8 mouse cellular contexts compared by ENCODE assay signal in the genomic region with DNA sequence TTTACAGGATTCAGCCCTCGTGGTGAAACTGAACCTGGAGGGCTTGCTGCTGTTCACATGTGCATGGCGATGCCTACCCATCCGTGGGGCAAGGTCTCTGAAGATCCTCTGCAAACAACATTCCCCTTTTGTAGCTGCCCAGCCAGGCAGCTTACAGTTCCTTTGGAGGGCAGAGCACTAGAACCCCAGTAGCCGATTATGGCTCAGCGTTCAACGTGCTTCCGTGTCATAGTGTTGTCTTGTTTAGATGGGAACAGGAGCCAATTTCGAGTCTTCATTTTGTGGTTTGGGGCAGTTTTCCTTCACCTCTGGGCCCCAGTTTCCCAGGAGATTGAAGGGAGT. TPM values are rescaled to one million over a fixed set of nuclear protein-coding genes. Genes with fewer than 3 reads are reported as not detected.
A peak's percentile ranks its signal among the peaks of the same experiment; 100 is the strongest.
DNase-seq lines count a peak whose midpoint lies in the region; ATAC-seq and TF ChIP-seq lines count a peak whose summit lies in the region.

No protein-coding gene starts in this region.

- peak overlapping the region; percentile 54 for H3K27ac ChIP-seq in kidney, postnatal 0 days
- no peak overlapping the region for H3K27ac ChIP-seq in kidney, adult 2 months (ENCODE audit: insufficient read depth, low read depth, low read length)
- H3K27ac ChIP-seq in forebrain, embryonic 12.5 days = peak overlapping the region; percentile 93
- H3K27ac ChIP-seq in limb, embryonic 10.5 days = peak overlapping the region; percentile 88
- H3K27ac ChIP-seq in neural tube, embryonic 14.5 days (ENCODE audit: low read depth, low read length) = peak overlapping the region; percentile 93

- TF ChIP-seq POLR2A in kidney, adult 2 months (IDR thresholded peaks at IDR 0.05; ENCODE audit: low read depth, low read length) = no peak

- no peaks in the 10 kb centered on the region for H3K9me3 ChIP-seq in kidney, postnatal 0 days (replicated peaks; ENCODE audit: low read length)
- peaks cover 6% of the 10 kb centered on the region for H3K9me3 ChIP-seq in forebrain, embryonic 12.5 days
- no peaks in the 10 kb centered on the region for H3K9me3 ChIP-seq in limb, embryonic 10.5 days (replicated peaks)
- H3K9me3 ChIP-seq in neural tube, embryonic 14.5 days (ENCODE audit: control insufficient read depth, low read length) = no peaks in the 10 kb centered on the region

- H3K36me3 ChIP-seq in kidney, postnatal 0 days (ENCODE audit: insufficient read depth, low read length) = peaks cover 33% of the 10 kb centered on the region
- H3K36me3 ChIP-seq in kidney, adult 2 months (ENCODE audit: control insufficient read depth, insufficient read depth, low read length) = peaks cover 5% of the 10 kb centered on the region
- peaks cover 40% of the 10 kb centered on the region for H3K36me3 ChIP-seq in forebrain, embryonic 12.5 days (replicated peaks)
- peaks cover 39% of the 10 kb centered on the region for H3K36me3 ChIP-seq in limb, embryonic 10.5 days
- peaks cover 29% of the 10 kb centered on the region for H3K36me3 ChIP-seq in neural tube, embryonic 14.5 days (ENCODE audit: control insufficient read depth, insufficient read depth, low read length)

- H3K27me3 ChIP-seq in kidney, postnatal 0 days (ENCODE audit: insufficient read depth, low read length) = no peaks in the 10 kb centered on the region
- no peaks in the 10 kb centered on the region for H3K27me3 ChIP-seq in kidney, adult 2 months (replicated peaks; ENCODE audit: control insufficient read depth, insufficient read depth, low read length)
- H3K27me3 ChIP-seq in forebrain, embryonic 12.5 days = no peaks in the 10 kb centered on the region
- H3K27me3 ChIP-seq in limb, embryonic 10.5 days (ENCODE audit: low read depth, poor library complexity, severe bottlenecking) = no peaks in the 10 kb centered on the region
- H3K27me3 ChIP-seq in neural tube, embryonic 14.5 days (ENCODE audit: control insufficient read depth, insufficient read depth, low read length) = no peaks in the 10 kb centered on the region

- DNase-seq in kidney, postnatal 0 days (ENCODE audit: low spot score) = no peak
- DNase-seq in kidney, adult 2 months = no peak
- no peak for DNase-seq in limb, embryonic 10.5 days (ENCODE audit: low spot score)
- DNase-seq in right cerebral cortex, postnatal 10 days (ENCODE audit: low spot score in 2 of 2) = no peak
- no peak for DNase-seq in left cerebral cortex, postnatal 14 days (ENCODE audit: low spot score in 2 of 2)

- intact Hi-C loops in left cerebral cortex, postnatal 14 days (cut with DNase I) = loop anchor here (2.0 to 10.0 kb wide), 3 partner anchors 150 to 1064 kb away; no protein-coding TSS in a partner anchor

- no peak overlapping the region for H3K9ac ChIP-seq in kidney, postnatal 0 days (ENCODE audit: low read depth, low read length)
- H3K9ac ChIP-seq in forebrain, embryonic 12.5 days = peak overlapping the region; percentile 40
- peak overlapping the region; percentile 29 for H3K9ac ChIP-seq in neural tube, embryonic 14.5 days (replicated peaks; ENCODE audit: low read depth, low read length)

- ATAC-seq in kidney, postnatal 0 days (replicated peaks; ENCODE audit: low FRiP score, low read depth) = no peak
- ATAC-seq in forebrain, embryonic 12.5 days (ENCODE audit: low FRiP score) = no peak; the same call in none of the 2 replicates
- ATAC-seq in neural tube, embryonic 14.5 days (ENCODE audit: low read depth) = no peak; the same call in 1 of the 2 replicates
- ATAC-seq in megakaryocyte, adult 5-6 weeks (ENCODE audit: poor library complexity, severe bottlenecking) = no peak

- no peak overlapping the region for H3K4me3 ChIP-seq in kidney, postnatal 0 days (replicated peaks; ENCODE audit: low read depth, low read length)
- no peak overlapping the region for H3K4me3 ChIP-seq in kidney, adult 2 months (ENCODE audit: insufficient read depth, low read depth, low read length)
- no peak overlapping the region for H3K4me3 ChIP-seq in forebrain, embryonic 12.5 days (replicated peaks)
- H3K4me3 ChIP-seq in limb, embryonic 10.5 days = peak overlapping the region; percentile 22; the same call in 1 of the 2 replicates
- no peak overlapping the region for H3K4me3 ChIP-seq in neural tube, embryonic 14.5 days (ENCODE audit: low read depth, low read length)

- peak overlapping the region; percentile 35 for H3K4me2 ChIP-seq in kidney, postnatal 0 days (ENCODE audit: low read length)
- peak overlapping the region; percentile 34 for H3K4me2 ChIP-seq in forebrain, embryonic 12.5 days
- peak overlapping the region; percentile 29; the same call in 1 of the 2 replicates for H3K4me2 ChIP-seq in neural tube, embryonic 14.5 days (ENCODE audit: low read depth, low read length)

- no peak for TF ChIP-seq CTCF in kidney, postnatal 0 days (IDR thresholded peaks at IDR 0.05; ENCODE audit: low read depth)
- no peak for TF ChIP-seq CTCF in kidney, adult 2 months (conservative IDR thresholded peaks at IDR 0.05; ENCODE audit: insufficient read depth, insufficient read length, low read depth, low read length)

- WGBS in kidney, postnatal 0 days = 11% methylated on average over 8 of the region's 8 CpGs
- WGBS in kidney, adult 2 months = 25% methylated on average over 8 of the region's 8 CpGs
- WGBS in forebrain, embryonic 12.5 days = 5% methylated on average over 8 of the region's 8 CpGs
- WGBS in limb, embryonic 10.5 days = 26% methylated on average over 8 of the region's 8 CpGs
- WGBS in neural tube, embryonic 14.5 days = 13% methylated on average over 8 of the region's 8 CpGs

- no peaks in the 10 kb centered on the region for H3K4me1 ChIP-seq in kidney, postnatal 0 days (replicated peaks; ENCODE audit: insufficient read depth, low read length)
- no peaks in the 10 kb centered on the region for H3K4me1 ChIP-seq in kidney, adult 2 months (ENCODE audit: control insufficient read depth, insufficient read depth, low read length)
- peaks cover 17% of the 10 kb centered on the region for H3K4me1 ChIP-seq in forebrain, embryonic 12.5 days
- H3K4me1 ChIP-seq in limb, embryonic 10.5 days = peaks cover 7% of the 10 kb centered on the region
- peaks cover 15% of the 10 kb centered on the region for H3K4me1 ChIP-seq in neural tube, embryonic 14.5 days (ENCODE audit: control insufficient read depth, insufficient read depth, low read length)

RNA-seq across cellular contexts. Expression of a gene that starts 13.9 kb away (rescaled TPM):
- 1,278 and 1,460 TPM in 2 replicates for polyA plus RNA-seq in kidney, postnatal 0 days (2015; fragmentation: Nextera tagmentation; extraction: Ambion mirVana)
- 632 and 749 TPM in 2 replicates for polyA plus RNA-seq in kidney, adult 2 months (2012; rRNA removed)
- 998 and 1,043 TPM in 2 replicates for polyA plus RNA-seq in forebrain, embryonic 12.5 days (2016; fragmentation: Nextera tagmentation; extraction: Ambion mirVana)
- 1,041 and 1,257 TPM in 2 replicates for polyA plus RNA-seq in limb, embryonic 10.5 days (2016; fragmentation: Nextera tagmentation; extraction: Ambion mirVana)
- 705 and 740 TPM in 2 replicates for polyA plus RNA-seq in neural tube, embryonic 14.5 days (2014; fragmentation: Nextera tagmentation; extraction: Ambion mirVana)
- total RNA-seq in left cerebral cortex, postnatal 14 days (2021) = 100 to 1,000 TPM; 652 to 714 TPM
- 3,261 and 3,399 TPM in 2 replicates for total RNA-seq in megakaryocyte, adult 5-6 weeks (2015)
- total RNA-seq in megakaryocyte, adult 5-6 weeks (2017) = 3,458 and 3,471 TPM in 2 replicates

RNA-seq across cellular contexts. Expression of a gene that starts 14.0 kb away (rescaled TPM):
- 11.0 and 11.5 TPM in 2 replicates for polyA plus RNA-seq in kidney, postnatal 0 days (2015; fragmentation: Nextera tagmentation; extraction: Ambion mirVana)
- 8.5 and 9.6 TPM in 2 replicates for polyA plus RNA-seq in kidney, adult 2 months (2012; rRNA removed)
- polyA plus RNA-seq in forebrain, embryonic 12.5 days (2016; fragmentation: Nextera tagmentation; extraction: Ambion mirVana) = 19.3 and 21.3 TPM in 2 replicates
- polyA plus RNA-seq in limb, embryonic 10.5 days (2016; fragmentation: Nextera tagmentation; extraction: Ambion mirVana) = 21.8 and 25.1 TPM in 2 replicates
- 19.8 and 23.7 TPM in 2 replicates for polyA plus RNA-seq in neural tube, embryonic 14.5 days (2014; fragmentation: Nextera tagmentation; extraction: Ambion mirVana)
- 10 to 100 TPM; 31.7 to 36.2 TPM for total RNA-seq in left cerebral cortex, postnatal 14 days (2021)
- 10.9 and 14.0 TPM in 2 replicates for total RNA-seq in megakaryocyte, adult 5-6 weeks (2015)
- total RNA-seq in megakaryocyte, adult 5-6 weeks (2017) = 9.0 and 9.8 TPM in 2 replicates
